Mouse (Mus musculus) liver, embryonic 15.5 days (tissue): ENCODE measurements around the gene Plekhg2. TPM values are rescaled to one million over a fixed set of nuclear protein-coding genes. Genes with fewer than 3 reads are reported as not detected.

Source experiments
- ATAC-seq: fragments of 200-750 bp; cut with Nextera tagmentation; 2 replicates; pipeline ENCODE4 v1.8.0; 2017; ENCODE audit warnings: moderate number of reproducible peaks, mild to moderate bottlenecking, moderate library complexity; ENCODE audit not compliant: insufficient read depth
- H3K27ac ChIP-seq: fragments of 300-500 bp; sonication (generic); replicated peaks from 2 replicates; pipeline ENCODE4 v1.5.1; 2015; ENCODE audit warnings: mild to moderate bottlenecking, inconsistent platforms
- H3K27me3 ChIP-seq: fragments of 300-500 bp; sonication (generic); 2 replicates; pipeline ENCODE4 v1.6.1; 2015; ENCODE audit warnings: mild to moderate bottlenecking, inconsistent platforms
- H3K36me3 ChIP-seq: fragments of 300-500 bp; sonication (generic); replicated peaks from 2 replicates; pipeline ENCODE4 v1.6.1; 2015; ENCODE audit warnings: moderate library complexity, mild to moderate bottlenecking, inconsistent platforms
- H3K4me1 ChIP-seq: fragments of 300-500 bp; sonication (generic); replicated peaks from 2 replicates; pipeline ENCODE4 v1.6.1; 2015; ENCODE audit warnings: inconsistent platforms
- H3K4me2 ChIP-seq: fragments of 300-500 bp; sonication (generic); 2 replicates; pipeline ENCODE4 v1.6.1; 2015; ENCODE audit warnings: moderate library complexity, mild to moderate bottlenecking, inconsistent platforms
- H3K4me3 ChIP-seq: fragments of 300-500 bp; sonication (generic); replicated peaks from 2 replicates; pipeline ENCODE4 v1.5.1; 2015; ENCODE audit warnings: mild to moderate bottlenecking, inconsistent platforms
- H3K9ac ChIP-seq: fragments of 300-500 bp; sonication (generic); 2 replicates; pipeline ENCODE4 v1.6.1; 2015; ENCODE audit warnings: moderate library complexity, mild to moderate bottlenecking, inconsistent platforms
- H3K9me3 ChIP-seq: fragments of 300-500 bp; sonication (generic); replicated peaks from 2 replicates; pipeline ENCODE4 v1.6.1; 2016; ENCODE audit warnings: inconsistent platforms
- WGBS: fragments of 180-500 bp; shearing (Covaris S2); methylation state at CpG from one replicate; pipeline ENCODE4 v1.1.7; 2015; ENCODE audit warnings: mixed read lengths; ENCODE audit not compliant: insufficient replicate concordance; 5-methylcytosine and 5-hydroxymethylcytosine counted together
- polyA plus RNA-seq: library from polyadenylated mRNA; unstranded; fragments of >200 nt; fragmentation: Nextera tagmentation; extraction: Ambion mirVana; gene quantifications from 2 replicates; pipeline ENCODE4 v1.2.1, GENCODE M21; 2015

Gene Plekhg2
- polyA plus RNA-seq, 1 experiment from 2014 or later: 4.5 TPM

DNA sequence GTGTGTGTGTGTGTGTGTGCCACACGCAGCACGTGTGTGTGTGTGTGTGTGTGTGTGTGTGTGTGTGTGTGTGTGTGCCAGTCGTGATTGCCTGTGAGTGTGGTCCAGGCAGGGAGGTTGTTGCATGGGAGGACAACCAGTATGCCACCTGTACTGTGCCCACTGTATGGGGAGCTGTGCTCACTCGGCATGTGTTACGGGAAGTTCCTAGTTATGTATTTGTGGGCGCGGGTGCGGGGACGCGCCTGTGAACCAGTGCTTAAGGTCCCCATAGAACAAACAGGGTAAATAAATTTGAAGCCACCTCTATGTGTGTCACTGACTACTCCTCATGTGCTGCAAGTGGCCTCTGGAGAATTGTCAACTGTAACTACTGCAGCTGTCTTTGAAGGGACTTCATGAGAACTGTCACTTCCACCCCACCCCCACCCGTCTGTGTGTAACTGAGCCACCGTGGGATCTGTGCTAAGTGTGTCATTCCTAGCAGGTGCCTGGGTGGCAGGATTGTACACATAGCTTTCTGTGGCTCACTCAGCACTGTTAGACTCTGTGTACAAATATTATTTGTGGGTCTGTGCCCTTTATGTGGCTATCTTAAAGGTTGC, 10.1 kb upstream of the Plekhg2 start:
- H3K4me3 ChIP-seq: peak overlapping the region; percentile 57
- no peaks in the 10 kb centered on the region for H3K9me3 ChIP-seq
- peak overlapping the region; percentile 48 for H3K9ac ChIP-seq
- ATAC-seq: peak; percentile 4
- peak overlapping the region; percentile 95 for H3K4me2 ChIP-seq
- H3K36me3 ChIP-seq: peaks cover 19% of the 10 kb centered on the region
- WGBS: 4% methylated on average over 12 of the region's 12 CpGs
- H3K27ac ChIP-seq: peak overlapping the region; percentile 94
- no peaks in the 10 kb centered on the region for H3K27me3 ChIP-seq
- H3K4me1 ChIP-seq: peaks cover 90% of the 10 kb centered on the region

DNA sequence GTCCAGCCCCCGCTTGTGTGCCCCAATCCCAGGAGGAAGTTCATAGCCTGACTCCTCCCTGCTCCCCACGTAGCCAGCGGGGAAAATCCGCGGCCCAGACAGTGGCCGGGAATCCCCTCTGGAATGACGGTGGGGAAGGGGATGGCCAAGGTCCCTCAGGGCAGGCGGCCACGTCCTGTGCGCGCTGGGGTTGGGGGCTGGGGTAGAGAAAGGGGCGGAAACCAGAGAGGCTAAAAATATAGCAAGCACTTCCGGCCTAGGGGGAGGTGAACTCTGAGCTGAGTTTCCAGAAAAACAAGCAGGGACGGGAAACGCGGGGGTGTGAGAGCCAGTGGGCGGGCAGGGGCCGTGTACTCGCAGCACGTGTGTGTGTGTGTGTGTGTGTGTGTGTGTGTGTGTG, 9.5 kb upstream of the Plekhg2 start:
- Histone ChIP-seq H3K36me3 (peaks cover 19% of the 10 kb centered on the region), H3K4me1 (peaks cover 96% of the 10 kb centered on the region), H3K9me3 (no peaks in the 10 kb centered on the region), H3K27me3 (no peaks in the 10 kb centered on the region), H3K4me2 (peak overlapping the region; percentile 95), H3K9ac (peak overlapping the region; percentile 64), H3K27ac (peak overlapping the region; percentile 94), H3K4me3 (peak overlapping the region; percentile 57)
- peak; percentile 29 for ATAC-seq
- under 1% methylated on average over 20 of the region's 20 CpGs for WGBS

DNA sequence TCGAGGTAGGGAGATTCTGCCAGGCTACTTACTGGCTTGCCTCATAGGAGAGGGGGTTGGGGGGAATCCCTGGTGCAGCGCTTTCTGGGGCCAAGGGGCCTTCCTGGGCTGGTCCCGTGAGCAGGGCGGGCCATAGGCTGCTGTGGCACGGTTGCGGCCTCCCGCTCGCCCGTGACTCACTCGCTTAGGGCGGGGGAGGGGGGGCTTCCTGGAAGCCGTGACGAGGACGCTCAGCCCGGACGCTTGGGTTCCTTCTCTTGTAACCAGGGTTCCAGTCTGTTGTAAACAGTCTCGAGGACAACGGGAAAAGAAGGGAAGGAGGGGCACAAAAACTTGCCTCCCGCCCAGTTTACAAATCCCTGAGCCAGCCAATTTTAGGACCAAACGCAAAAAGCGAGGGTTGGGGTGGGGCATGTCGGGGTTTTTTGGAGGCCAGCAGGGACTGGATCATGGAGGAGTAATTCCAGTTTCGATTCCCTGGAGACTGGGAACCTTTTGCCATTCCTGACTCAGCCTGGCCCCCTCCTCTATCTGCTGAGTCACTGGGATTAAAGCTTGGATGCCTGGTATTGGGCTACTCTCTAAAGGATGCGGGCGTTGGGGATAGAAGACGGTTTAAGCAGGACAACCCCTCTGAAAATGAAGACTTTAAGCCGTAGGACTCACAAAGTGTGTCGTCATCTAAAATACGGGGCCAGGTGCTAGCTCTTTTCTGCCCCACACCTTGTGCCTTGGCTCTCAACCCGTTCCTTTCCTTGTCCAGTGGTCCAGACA, 8.8 kb upstream of the Plekhg2 start:
- Histone ChIP-seq H3K4me1 (peaks cover 97% of the 10 kb centered on the region), H3K9me3 (no peaks in the 10 kb centered on the region), H3K36me3 (peaks cover 17% of the 10 kb centered on the region), H3K9ac (peak overlapping the region; percentile 64), H3K27me3 (no peaks in the 10 kb centered on the region), H3K4me2 (peak overlapping the region; percentile 95), H3K4me3 (peak overlapping the region; percentile 57), H3K27ac (peak overlapping the region; percentile 94)
- peak; percentile 25 for ATAC-seq
- 2% methylated on average over 30 of the region's 30 CpGs for WGBS

DNA sequence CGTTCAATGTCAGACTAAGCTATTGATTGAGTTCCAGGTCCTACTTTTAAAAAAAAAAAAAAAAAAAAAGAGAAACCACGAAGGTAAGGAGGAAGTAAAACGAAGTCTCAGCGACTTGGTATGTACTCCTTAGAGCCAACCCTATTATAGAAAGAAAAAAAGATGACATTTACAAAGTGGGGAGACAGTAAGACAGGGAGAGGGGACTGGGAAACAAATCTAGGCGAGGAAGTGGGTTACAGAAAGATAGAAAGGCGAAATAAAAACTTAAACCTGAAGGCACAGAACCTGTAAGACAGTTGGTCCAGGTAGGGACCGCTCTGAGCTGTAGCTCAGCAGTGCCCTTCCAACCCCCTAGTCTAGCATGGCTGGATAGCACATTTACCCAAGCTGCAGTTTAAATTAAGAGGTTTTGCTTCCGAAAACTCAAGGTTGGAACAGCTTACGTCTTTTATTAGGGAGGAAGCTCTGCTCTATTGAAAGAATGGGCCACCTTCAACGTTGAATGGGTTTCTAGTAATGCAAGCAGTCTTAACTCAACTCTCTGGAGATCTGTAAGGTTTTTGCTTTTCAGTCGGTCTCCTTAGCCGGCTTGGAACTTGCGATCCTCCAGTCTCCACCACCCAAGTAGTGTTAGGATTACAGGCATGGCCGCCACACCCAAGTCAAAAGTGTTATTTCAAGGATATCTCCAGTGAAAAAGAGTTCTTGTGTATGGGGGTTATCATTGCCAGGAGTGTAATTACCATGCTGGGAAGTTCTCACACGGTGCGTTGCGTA, 8.0 kb upstream of the Plekhg2 start, which contains the start of gene Zfp36:
Gene Zfp36, minus strand, starts transcription at position 17 of the 780 bp plus-strand sequence.
- no peak for ATAC-seq
- 24% methylated on average over 17 of the region's 17 CpGs for WGBS
- no peaks in the 10 kb centered on the region for H3K27me3 ChIP-seq
- no peaks in the 10 kb centered on the region for H3K9me3 ChIP-seq
- H3K4me1 ChIP-seq: peaks cover 97% of the 10 kb centered on the region
- peak within 1 kb of the TSS; percentile 95 for H3K4me2 ChIP-seq
- H3K27ac ChIP-seq: peak within 1 kb of the TSS; percentile 94
- peak within 1 kb of the TSS; percentile 71 for H3K4me3 ChIP-seq
- peak within 1 kb of the TSS; percentile 80 for H3K9ac ChIP-seq
- H3K36me3 ChIP-seq: peaks cover 11% of the 10 kb centered on the region

DNA sequence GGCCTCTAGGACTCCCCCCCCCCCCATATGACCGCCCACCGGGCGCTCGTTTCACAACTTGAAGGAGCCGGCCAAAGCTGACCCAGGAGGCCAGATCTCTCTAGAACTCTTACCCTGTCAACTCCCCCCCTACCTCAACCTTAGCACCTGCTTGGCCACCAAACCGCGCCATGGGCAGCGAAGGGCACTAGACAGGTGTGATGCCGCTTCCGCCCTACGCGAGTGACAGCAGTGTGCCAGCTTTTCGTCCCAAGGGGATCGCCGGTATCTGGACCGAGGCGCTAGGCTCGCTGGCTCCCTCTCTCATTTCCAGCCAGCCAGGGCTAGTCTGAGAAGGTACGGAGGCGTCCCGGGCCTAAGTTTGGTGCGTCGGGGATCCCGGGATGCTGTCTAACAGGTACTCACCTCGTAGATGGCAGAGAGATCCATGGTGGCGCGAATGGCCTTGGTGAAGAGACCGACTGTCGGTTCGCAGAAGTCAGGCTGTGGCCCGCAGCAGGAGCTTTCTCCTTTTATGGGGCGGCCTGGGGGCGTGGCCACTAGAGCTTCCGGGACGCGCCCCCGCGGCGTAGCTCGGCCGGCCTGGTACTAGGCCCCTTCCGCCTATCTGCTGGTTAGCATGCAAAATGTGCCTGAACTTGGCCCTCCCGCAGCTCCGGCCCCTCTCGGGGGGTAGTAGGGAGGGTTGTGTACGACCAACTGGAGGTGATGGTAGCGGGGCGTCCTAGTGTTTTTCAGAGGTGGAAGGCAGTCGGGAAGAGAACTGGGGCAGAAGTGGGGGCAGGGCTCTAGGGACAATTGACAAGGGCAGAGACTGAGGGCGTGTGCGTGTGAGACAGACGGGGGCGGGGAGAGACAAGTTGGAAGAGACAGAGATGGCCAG, 6.6 kb upstream of the Plekhg2 start:
- no peaks in the 10 kb centered on the region for H3K27me3 ChIP-seq
- ATAC-seq: peak; percentile 55
- H3K4me1 ChIP-seq: peaks cover 98% of the 10 kb centered on the region
- WGBS: under 1% methylated on average over 53 of the region's 53 CpGs
- H3K4me3 ChIP-seq: peak overlapping the region; percentile 71
- H3K27ac ChIP-seq: peak overlapping the region; percentile 94
- peak overlapping the region; percentile 80 for H3K9ac ChIP-seq
- H3K36me3 ChIP-seq: peaks cover 9% of the 10 kb centered on the region
- H3K9me3 ChIP-seq: no peaks in the 10 kb centered on the region
- peak overlapping the region; percentile 95 for H3K4me2 ChIP-seq

DNA sequence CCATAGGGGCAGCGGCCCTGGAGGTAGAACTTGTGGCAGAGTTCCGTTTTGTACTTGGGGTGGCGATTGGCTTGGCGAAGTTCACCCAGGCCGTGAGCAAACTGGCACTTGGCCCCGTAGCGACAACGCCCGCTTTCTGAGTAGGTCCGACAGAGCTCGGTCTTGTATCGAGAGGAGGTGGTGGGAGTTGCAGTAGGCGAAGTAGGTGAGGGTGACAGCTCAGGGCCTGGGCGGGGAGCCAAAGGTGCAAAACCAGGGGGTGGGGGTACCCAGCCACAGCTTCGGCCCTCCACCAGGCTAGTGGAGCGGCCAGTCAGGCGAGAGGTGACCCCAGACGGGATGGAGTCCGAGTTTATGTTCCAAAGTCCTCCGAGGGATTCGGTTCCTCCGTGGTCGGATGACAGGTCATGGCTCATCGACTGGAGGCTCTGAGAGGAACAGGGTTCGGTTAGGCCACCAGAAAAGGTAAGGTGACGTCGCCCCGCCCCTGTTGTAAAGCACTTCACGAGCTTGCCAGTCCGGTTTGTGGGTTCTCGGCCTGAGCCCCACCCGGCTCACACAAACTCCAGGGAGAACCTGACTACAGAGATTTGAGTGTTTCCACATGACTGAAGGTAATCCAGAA, 5.8 kb upstream of the Plekhg2 start:
- Histone ChIP-seq H3K27ac (peak overlapping the region; percentile 94), H3K36me3 (peaks cover 9% of the 10 kb centered on the region), H3K9ac (peak overlapping the region; percentile 80), H3K9me3 (no peaks in the 10 kb centered on the region), H3K4me3 (peak overlapping the region; percentile 71), H3K4me1 (peaks cover 97% of the 10 kb centered on the region), H3K4me2 (peak overlapping the region; percentile 95), H3K27me3 (no peaks in the 10 kb centered on the region)
- WGBS: 20% methylated on average over 32 of the region's 32 CpGs
- ATAC-seq: no peak

DNA sequence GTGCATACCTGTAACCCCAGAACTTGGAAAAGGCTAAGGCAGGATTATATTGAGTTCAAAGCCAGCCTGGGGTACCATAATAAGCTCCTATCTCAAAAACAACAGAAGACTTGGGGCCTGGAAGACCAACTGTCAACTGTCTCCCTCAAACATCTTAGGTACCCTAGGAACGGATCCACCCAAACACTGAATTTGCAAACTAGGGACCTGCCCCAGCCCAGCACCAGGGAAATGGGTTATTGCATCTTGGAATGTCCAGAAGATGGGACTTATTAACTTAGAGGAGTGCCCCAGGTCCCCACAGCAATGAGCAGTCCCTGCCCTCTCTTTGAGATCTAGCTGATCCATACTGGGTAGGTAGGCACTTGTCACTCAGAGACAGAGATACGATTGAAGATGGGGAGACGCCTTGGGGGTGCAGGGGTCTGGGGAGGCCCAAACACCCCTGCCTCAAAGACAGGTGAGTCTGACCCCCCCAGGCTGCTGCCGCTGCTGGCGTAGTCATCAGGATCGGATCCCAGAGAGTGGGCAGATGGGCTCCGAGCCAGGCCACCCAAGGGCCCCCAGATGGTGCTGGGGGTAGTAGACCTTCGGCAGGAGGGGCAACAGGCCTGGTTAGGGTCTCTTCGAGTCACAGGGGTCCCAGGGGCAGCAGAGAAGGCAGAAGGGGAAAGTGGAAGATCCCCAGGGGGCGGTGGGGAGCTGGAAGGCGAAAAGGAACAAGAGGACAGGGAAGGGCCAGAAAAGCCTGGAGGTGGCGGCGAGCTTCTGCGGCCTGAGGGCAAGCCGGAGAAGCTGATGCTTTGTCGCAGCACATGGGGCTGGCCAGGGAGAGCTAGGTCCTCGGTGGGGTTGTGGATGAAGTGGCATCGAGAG, 5.0 kb upstream of the Plekhg2 start:
- 60% methylated on average over 18 of the region's 18 CpGs for WGBS
- H3K36me3 ChIP-seq: peaks cover 9% of the 10 kb centered on the region

DNA sequence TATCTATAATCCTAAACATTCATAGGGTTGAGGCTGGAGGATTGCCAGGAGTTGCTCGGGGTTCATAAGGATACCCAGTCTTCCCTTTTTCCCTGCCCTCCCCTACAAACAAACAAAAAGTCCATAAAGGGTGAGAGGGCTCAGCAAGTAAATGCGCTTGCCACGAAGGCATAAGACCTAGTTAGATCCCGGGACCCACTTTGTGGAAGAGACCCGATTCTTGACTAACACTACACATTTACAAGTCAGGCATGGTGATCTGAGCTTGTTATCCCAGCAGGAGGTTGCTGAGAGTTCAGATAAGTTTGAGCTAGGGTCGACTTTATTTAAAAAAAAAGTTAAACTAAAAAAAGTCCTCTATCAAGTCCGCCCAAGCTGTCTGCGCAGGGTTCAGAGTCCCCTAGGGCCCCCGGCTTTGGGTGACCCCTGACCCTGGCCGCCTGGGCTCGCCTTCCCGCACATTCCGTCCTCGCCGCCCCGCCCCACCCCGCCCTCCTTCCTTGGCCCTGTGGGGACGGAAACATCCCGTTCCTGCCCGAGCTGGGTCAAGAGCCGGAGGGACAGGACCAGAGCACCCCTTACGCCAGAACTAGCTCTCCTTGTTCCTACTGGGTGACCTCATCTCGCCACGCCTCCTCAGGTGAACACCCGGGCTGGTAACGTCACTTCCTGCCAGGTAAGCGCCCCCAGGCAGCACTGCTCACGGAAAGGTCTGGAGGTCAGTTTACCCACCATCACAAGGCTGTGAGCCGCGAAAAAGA, 3.8 kb upstream of the Plekhg2 start:
- Histone ChIP-seq H3K27me3 (peaks cover 6% of the 10 kb centered on the region), H3K9me3 (no peaks in the 10 kb centered on the region), H3K4me3 (peak overlapping the region; percentile 57), H3K4me2 (peak overlapping the region; percentile 95), H3K4me1 (peaks cover 93% of the 10 kb centered on the region), H3K9ac (peak overlapping the region; percentile 67), H3K27ac (peak overlapping the region; percentile 94), H3K36me3 (peaks cover 9% of the 10 kb centered on the region)
- no peak for ATAC-seq
- WGBS: 5% methylated on average over 30 of the region's 30 CpGs

More for the DNA sequence above, 5.0 kb upstream of the Plekhg2 start:
- Histone ChIP-seq H3K27ac (peak overlapping the region; percentile 94), H3K27me3 (no peaks in the 10 kb centered on the region), H3K4me1 (peaks cover 93% of the 10 kb centered on the region), H3K4me2 (peak overlapping the region; percentile 95), H3K9ac (peak overlapping the region; percentile 80), H3K9me3 (no peaks in the 10 kb centered on the region), H3K4me3 (peak overlapping the region; percentile 71)
- no peak for ATAC-seq
